Mouse (Mus musculus) forebrain, embryonic 11.5 days (tissue): ENCODE data around the gene Abraxas1. TPM values are rescaled to one million over a fixed set of nuclear protein-coding genes. Genes with fewer than 3 reads are reported as not detected.

Experiments used
- ATAC-seq: fragments of 200-750 bp; cut with Nextera tagmentation; replicated peaks from 2 replicates; pipeline ENCODE4 v1.8.0; 2017; ENCODE audit warnings: moderate TSS enrichment; ENCODE audit not compliant: low FRiP score
- DNase-seq: peaks from one replicate; pipeline ENCODE4 v3.0.0-alpha.2; 2017; ENCODE audit warnings: low spot score
- H3K27ac ChIP-seq: fragments of 300-500 bp; sonication (generic); 2 replicates; pipeline ENCODE4 v1.5.1; 2014; ENCODE audit warnings: low read depth, low read length
- H3K27me3 ChIP-seq: fragments of 300-500 bp; sonication (generic); 2 replicates; pipeline ENCODE4 v1.6.1; 2014; ENCODE audit warnings: mild to moderate bottlenecking, low read length, mixed read lengths; ENCODE audit not compliant: control insufficient read depth, insufficient read depth
- H3K36me3 ChIP-seq: fragments of 300-500 bp; sonication (generic); 2 replicates; pipeline ENCODE4 v1.6.1; 2014; ENCODE audit warnings: mild to moderate bottlenecking, low read length, moderate library complexity, mixed read lengths; ENCODE audit not compliant: control insufficient read depth, insufficient read depth
- H3K4me1 ChIP-seq: fragments of 300-500 bp; sonication (generic); replicated peaks from 2 replicates; pipeline ENCODE4 v1.6.1; 2014; ENCODE audit warnings: low read length, mixed read lengths; ENCODE audit not compliant: control insufficient read depth, insufficient read depth
- H3K4me2 ChIP-seq: fragments of 300-500 bp; sonication (generic); 2 replicates; pipeline ENCODE4 v1.6.1; 2014; ENCODE audit warnings: low read depth, mild to moderate bottlenecking, low read length, moderate library complexity, mixed read lengths; ENCODE audit not compliant: severe bottlenecking
- H3K4me3 ChIP-seq: fragments of 300-500 bp; sonication (generic); 2 replicates; pipeline ENCODE4 v1.5.1; 2014; ENCODE audit warnings: low read depth, low read length
- H3K9ac ChIP-seq: fragments of 300-500 bp; sonication (generic); 2 replicates; pipeline ENCODE4 v1.6.1; 2014; ENCODE audit warnings: low read length
- H3K9me3 ChIP-seq: fragments of 300-500 bp; sonication (generic); 2 replicates; pipeline ENCODE4 v1.6.1; 2016; ENCODE audit warnings: low read length, mixed read lengths; ENCODE audit not compliant: control insufficient read depth
- WGBS: fragments of 180-500 bp; shearing (Covaris S2); extraction: QIAGEN DNeasy Blood & Tissue Kit; methylation state at CpG from one replicate; pipeline ENCODE4 v1.1.7; 2014; 5-methylcytosine and 5-hydroxymethylcytosine counted together
- polyA plus RNA-seq: library from polyadenylated mRNA; unstranded; fragments of >200 nt; fragmentation: Nextera tagmentation; extraction: Ambion mirVana; gene quantifications from 2 replicates; pipeline ENCODE4 v1.2.1, GENCODE M21; 2014

The Abraxas1 gene
- polyA plus RNA-seq, 1 experiment from 2014 or later: 39.5 TPM

DNA sequence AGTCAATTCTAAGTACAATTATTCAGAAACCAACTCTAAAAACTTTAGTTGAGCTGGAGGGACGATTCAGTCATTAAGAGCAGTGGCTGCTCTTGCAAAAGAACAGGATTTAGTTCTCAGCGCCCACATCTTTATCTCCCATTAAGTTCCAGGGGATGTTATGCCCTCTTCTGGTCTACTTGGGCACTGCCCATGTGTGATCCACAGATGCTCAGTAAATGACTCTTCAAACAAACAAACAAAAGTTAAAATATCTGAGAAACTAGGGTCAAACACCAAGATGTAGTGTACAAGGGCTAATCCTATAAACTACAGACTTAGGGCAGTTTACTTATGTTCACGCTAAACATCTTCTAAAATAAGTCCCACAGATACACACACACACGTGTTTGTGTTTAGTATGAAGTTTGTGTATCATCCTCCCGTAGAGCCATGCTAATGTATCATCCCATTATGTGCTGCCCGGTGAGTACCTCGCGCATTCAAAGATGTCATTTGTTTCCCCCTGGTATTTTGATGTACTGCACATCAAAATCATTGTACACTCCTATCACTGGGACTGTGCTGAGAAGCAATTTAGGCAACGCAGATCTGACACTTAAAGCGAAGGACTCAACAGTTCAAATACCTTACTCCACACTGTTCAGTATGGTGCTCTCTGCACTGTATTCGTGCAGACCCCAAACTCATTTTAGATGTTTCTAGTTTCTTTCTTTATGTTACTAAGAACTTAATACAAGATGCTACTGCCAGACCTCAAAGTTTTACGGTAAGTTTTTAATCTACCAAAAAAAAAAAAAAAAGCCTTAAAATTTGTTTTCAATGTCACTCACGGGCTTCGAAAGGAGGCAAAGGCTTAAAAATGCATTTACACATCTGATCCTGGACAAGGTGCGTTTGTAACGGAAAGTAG is 941 bp downstream of the Abraxas1 start:
- no peak overlapping the region; the same call in 1 of the 2 replicates for H3K27ac ChIP-seq
- H3K36me3 ChIP-seq: no peaks in the 10 kb centered on the region; the same call in 1 of the 2 replicates
- ATAC-seq (no peak), DNase-seq (no peak)
- peak overlapping the region; percentile 81 for H3K4me3 ChIP-seq
- 33% methylated on average over 16 of the region's 16 CpGs for WGBS
- no peaks in the 10 kb centered on the region for H3K9me3 ChIP-seq
- no peaks in the 10 kb centered on the region for H3K27me3 ChIP-seq
- H3K4me2 ChIP-seq: peak overlapping the region; percentile 89
- H3K9ac ChIP-seq: peak overlapping the region; percentile 98
- H3K4me1 ChIP-seq: no peaks in the 10 kb centered on the region

DNA sequence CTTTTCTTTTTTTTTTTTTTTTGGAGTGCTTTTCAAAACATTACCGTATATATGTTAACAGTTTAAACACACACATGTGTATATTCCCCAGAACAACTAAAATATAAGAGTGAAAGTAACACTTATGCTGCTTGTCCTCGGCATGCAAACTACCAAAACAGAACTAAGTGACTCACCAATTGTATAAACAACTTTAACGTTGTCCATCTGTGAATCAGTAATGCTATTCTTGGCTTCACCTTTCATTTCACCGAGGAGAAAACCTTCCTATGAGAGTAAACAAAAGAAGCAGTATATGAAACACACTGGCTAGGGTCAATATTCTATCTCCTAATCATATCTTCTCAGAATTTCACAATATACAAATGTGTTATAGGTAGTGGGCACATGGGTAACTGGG is 2.4 kb downstream of the Abraxas1 start:
- no peaks in the 10 kb centered on the region; the same call in 1 of the 2 replicates for H3K36me3 ChIP-seq

GRCm38 (mm10) chr5:100798165-100798860 is 22.5 kb downstream of the Abraxas1 start, which contains the start of the genes Helq and Mrps18c:
Gene Helq (minus strand): TSS chr5:100798598.
Gene Mrps18c (plus strand): TSS chr5:100798627.
- Histone ChIP-seq H3K36me3 (no peaks in the 10 kb centered on the region; the same call in 1 of the 2 replicates), H3K4me3 (peak within 1 kb of the TSS; percentile 65), H3K9ac (peak within 1 kb of the TSS; percentile 83), H3K9me3 (no peaks in the 10 kb centered on the region), H3K4me2 (peak within 1 kb of the TSS; percentile 65), H3K27ac (no peak within 1 kb of the TSS), H3K4me1 (peaks cover 5% of the 10 kb centered on the region; the same call in 1 of the 2 replicates), H3K27me3 (no peaks in the 10 kb centered on the region)
- DNase-seq: peak; percentile 96
- ATAC-seq: peak; percentile 96
- WGBS: under 1% methylated on average over 67 of the region's 67 CpGs

More for the DNA sequence above, 2.4 kb downstream of the Abraxas1 start:
- no peaks in the 10 kb centered on the region for H3K9me3 ChIP-seq
- no peak overlapping the region for H3K27ac ChIP-seq
- no peaks in the 10 kb centered on the region for H3K4me1 ChIP-seq
- no peak for DNase-seq
- 90% methylated on average over 4 of the region's 4 CpGs for WGBS
- H3K27me3 ChIP-seq: no peaks in the 10 kb centered on the region
- no peak for ATAC-seq
- H3K9ac ChIP-seq: no peak overlapping the region
- no peak overlapping the region for H3K4me2 ChIP-seq
- H3K4me3 ChIP-seq: no peak overlapping the region

- DNase-seq: no peak
- no peaks in the 10 kb centered on the region for H3K9me3 ChIP-seq
- 0 out of 2 replicates have a peak, but pooled peaks cover 5% of the 10 kb centered on the region for H3K4me1 ChIP-seq
- H3K9ac ChIP-seq: no peak overlapping the region
- no peaks in the 10 kb centered on the region; the same call in 1 of the 2 replicates for H3K36me3 ChIP-seq
- WGBS: 83% methylated on average over 5 of the region's 5 CpGs
- ATAC-seq: no peak
- H3K27me3 ChIP-seq: no peaks in the 10 kb centered on the region
- no peak overlapping the region for H3K4me3 ChIP-seq
- H3K27ac ChIP-seq: no peak overlapping the region
- no peak overlapping the region for H3K4me2 ChIP-seq
These were observed 26.7 kb downstream of the Abraxas1 start for GRCm38 (mm10) chr5:100794084-100794483.

- H3K4me3 ChIP-seq: no peak overlapping the region
- H3K9me3 ChIP-seq: no peaks in the 10 kb centered on the region
- DNase-seq: no peak
- H3K4me1 ChIP-seq: 0 out of 2 replicates have a peak, but pooled peaks cover under 1% of the 10 kb centered on the region
- H3K4me2 ChIP-seq: no peak overlapping the region
- H3K9ac ChIP-seq: no peak overlapping the region
- WGBS: 93% methylated on average over 7 of the region's 7 CpGs
- H3K27me3 ChIP-seq: no peaks in the 10 kb centered on the region
- no peak for ATAC-seq
- no peak overlapping the region for H3K27ac ChIP-seq
- no peaks in the 10 kb centered on the region; the same call in 1 of the 2 replicates for H3K36me3 ChIP-seq
These were observed 28.5 kb downstream of the Abraxas1 start for GRCm38 (mm10) chr5:100792261-100792660.

- H3K27me3 ChIP-seq: no peaks in the 10 kb centered on the region
- no peak overlapping the region for H3K9ac ChIP-seq
- no peak for DNase-seq
- no peak overlapping the region for H3K27ac ChIP-seq
- no peaks in the 10 kb centered on the region for H3K4me1 ChIP-seq
- H3K9me3 ChIP-seq: no peaks in the 10 kb centered on the region
- 93% methylated on average over 9 of the region's 9 CpGs for WGBS
- no peak for ATAC-seq
- H3K4me3 ChIP-seq: no peak overlapping the region
- H3K4me2 ChIP-seq: no peak overlapping the region
- no peaks in the 10 kb centered on the region; the same call in 1 of the 2 replicates for H3K36me3 ChIP-seq
These were observed 33.2 kb downstream of the Abraxas1 start for GRCm38 (mm10) chr5:100787527-100787926.

- H3K36me3 ChIP-seq: peaks cover 2% of the 10 kb centered on the region; the same call in 1 of the 2 replicates
- H3K4me1 ChIP-seq: no peaks in the 10 kb centered on the region
- no peak overlapping the region for H3K9ac ChIP-seq
- DNase-seq: no peak
- no peak overlapping the region for H3K27ac ChIP-seq
- no peaks in the 10 kb centered on the region for H3K27me3 ChIP-seq
- 95% methylated on average over 13 of the region's 13 CpGs for WGBS
- H3K9me3 ChIP-seq: no peaks in the 10 kb centered on the region
- ATAC-seq: no peak
- H3K4me3 ChIP-seq: no peak overlapping the region
- no peak overlapping the region for H3K4me2 ChIP-seq
These were observed 41.8 kb downstream of the Abraxas1 start for GRCm38 (mm10) chr5:100779002-100779401.

DNA sequence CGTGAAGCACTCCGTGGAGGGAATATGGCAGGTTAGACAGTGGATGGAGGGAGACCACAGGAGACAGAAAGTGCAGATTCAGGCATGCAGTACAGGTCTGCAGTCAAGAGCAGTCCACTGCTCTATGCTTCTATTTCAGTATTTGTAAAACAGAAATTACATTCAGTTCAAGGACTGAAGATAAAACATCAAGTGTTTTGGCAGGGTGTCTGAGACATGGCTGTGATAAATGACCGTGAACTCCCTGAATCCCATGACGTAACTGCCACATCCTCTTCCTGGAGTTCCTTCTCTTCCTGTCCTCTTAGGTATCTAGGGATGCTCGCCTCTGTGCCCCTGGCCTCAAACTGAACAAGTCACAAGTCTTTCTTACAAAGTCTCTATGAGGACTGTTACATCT is 43.9 kb downstream of the Abraxas1 start:
- H3K9me3 ChIP-seq: no peaks in the 10 kb centered on the region
- WGBS: 91% methylated on average over 5 of the region's 5 CpGs
- H3K4me1 ChIP-seq: no peaks in the 10 kb centered on the region
- ATAC-seq (no peak), DNase-seq (no peak)
- no peak overlapping the region for H3K4me2 ChIP-seq
- H3K4me3 ChIP-seq: no peak overlapping the region
- no peak overlapping the region for H3K27ac ChIP-seq
- H3K27me3 ChIP-seq: no peaks in the 10 kb centered on the region
- H3K36me3 ChIP-seq: peaks cover 2% of the 10 kb centered on the region; the same call in 1 of the 2 replicates
- H3K9ac ChIP-seq: no peak overlapping the region
